Mouse (Mus musculus): ENCODE results near the gene Fam173b. TPM values are rescaled to one million over a fixed set of nuclear protein-coding genes. Genes with fewer than 3 reads are reported as not detected.
"Not testable (repeated sequence)": the region's sequence is repeated elsewhere in the genome, so short reads cannot be mapped to it uniquely, and the experiment has no call there.

Gene Fam173b
- polyA plus RNA-seq, 1 experiment from 2014 or later = 9.7 TPM

GRCm38 (mm10) chr15:31570959-31571358 lies 30.7 kb upstream of the Fam173b start:
- WGBS = 90% methylated on average over 8 of the region's 8 CpGs
- Histone ChIP-seq H3K27ac (replicated peaks) (no peak overlapping the region), H3K4me3 (no peak overlapping the region), H3K4me2 (no peak overlapping the region), H3K27me3 (no peaks in the 10 kb centered on the region), H3K9me3 (no peaks in the 10 kb centered on the region), H3K9ac (no peak overlapping the region), H3K4me1 (replicated peaks) (no peaks in the 10 kb centered on the region; the same call in 1 of the 2 replicates), H3K36me3 (no peaks in the 10 kb centered on the region)
- ATAC-seq (ENCODE audit: low FRiP score, low read depth) = no peak

GRCm38 (mm10) chr15:31571906-31572722 lies 29.5 kb upstream of the Fam173b start:
- Histone ChIP-seq H3K4me3 (no peak overlapping the region), H3K27ac (replicated peaks) (no peak overlapping the region), H3K4me1 (replicated peaks) (no peaks in the 10 kb centered on the region; the same call in 1 of the 2 replicates), H3K4me2 (no peak overlapping the region), H3K36me3 (no peaks in the 10 kb centered on the region), H3K9ac (no peak overlapping the region), H3K27me3 (no peaks in the 10 kb centered on the region), H3K9me3 (no peaks in the 10 kb centered on the region)
- ATAC-seq (ENCODE audit: low FRiP score, low read depth) = no peak
- WGBS = 84% methylated on average over 16 of the region's 16 CpGs

GRCm38 (mm10) chr15:31573287-31573686 lies 28.4 kb upstream of the Fam173b start:
- H3K4me1 ChIP-seq (replicated peaks) = no peaks in the 10 kb centered on the region; the same call in 1 of the 2 replicates
- H3K9ac ChIP-seq = no peak overlapping the region
- no peaks in the 10 kb centered on the region for H3K36me3 ChIP-seq
- H3K9me3 ChIP-seq = no peaks in the 10 kb centered on the region
- no peak overlapping the region for H3K4me3 ChIP-seq
- no peak overlapping the region for H3K4me2 ChIP-seq
- no peak overlapping the region for H3K27ac ChIP-seq (replicated peaks)
- no peaks in the 10 kb centered on the region for H3K27me3 ChIP-seq
- 90% methylated on average over 4 of the region's 4 CpGs for WGBS
- no peak for ATAC-seq (ENCODE audit: low FRiP score, low read depth)

- H3K4me1 ChIP-seq (replicated peaks) = no peaks in the 10 kb centered on the region; the same call in 1 of the 2 replicates
- no peaks in the 10 kb centered on the region for H3K36me3 ChIP-seq
- no peak overlapping the region for H3K4me3 ChIP-seq
- no peaks in the 10 kb centered on the region for H3K27me3 ChIP-seq
- no peaks in the 10 kb centered on the region for H3K9me3 ChIP-seq
- no peak overlapping the region for H3K27ac ChIP-seq (replicated peaks)
- H3K4me2 ChIP-seq = no peak overlapping the region
- no peak overlapping the region for H3K9ac ChIP-seq
- no peak for ATAC-seq (ENCODE audit: low FRiP score, low read depth)
These were observed 28.0 kb upstream of the Fam173b start for GRCm38 (mm10) chr15:31573692-31574091.

GRCm38 (mm10) chr15:31576076-31576475 lies 25.6 kb upstream of the Fam173b start:
- no peaks in the 10 kb centered on the region for H3K9me3 ChIP-seq
- no peak for ATAC-seq (ENCODE audit: low FRiP score, low read depth)

GRCm38 (mm10) chr15:31581086-31581485 lies 20.6 kb upstream of the Fam173b start:
- 94% methylated on average over 2 of the region's 2 CpGs for WGBS

More at GRCm38 (mm10) chr15:31576076-31576475, 25.6 kb upstream of the Fam173b start:
- WGBS = 68% methylated on average over 5 of the region's 5 CpGs
- Histone ChIP-seq H3K4me1 (replicated peaks) (no peaks in the 10 kb centered on the region), H3K36me3 (no peaks in the 10 kb centered on the region), H3K4me2 (no peak overlapping the region), H3K4me3 (no peak overlapping the region), H3K27ac (replicated peaks) (no peak overlapping the region), H3K9ac (no peak overlapping the region), H3K27me3 (no peaks in the 10 kb centered on the region)

GRCm38 (mm10) chr15:31583304-31584085 lies 18.2 kb upstream of the Fam173b start:
- Histone ChIP-seq H3K27me3 (no peaks in the 10 kb centered on the region), H3K27ac (replicated peaks) (no peak overlapping the region), H3K9me3 (no peaks in the 10 kb centered on the region), H3K4me2 (no peak overlapping the region), H3K36me3 (no peaks in the 10 kb centered on the region), H3K4me1 (replicated peaks) (no peaks in the 10 kb centered on the region), H3K4me3 (no peak overlapping the region), H3K9ac (no peak overlapping the region)
- 93% methylated on average over 13 of the region's 13 CpGs for WGBS
- no peak for ATAC-seq (ENCODE audit: low FRiP score, low read depth)

More at GRCm38 (mm10) chr15:31581086-31581485, 20.6 kb upstream of the Fam173b start:
- not testable (repeated sequence) for H3K9me3 ChIP-seq; H3K4me3 ChIP-seq; H3K27me3 ChIP-seq; H3K36me3 ChIP-seq; H3K27ac ChIP-seq (replicated peaks); H3K4me1 ChIP-seq (replicated peaks); H3K9ac ChIP-seq; H3K4me2 ChIP-seq; ATAC-seq (ENCODE audit: low FRiP score, low read depth)

- peaks cover 10% of the 10 kb centered on the region for H3K36me3 ChIP-seq
- 89% methylated on average over 7 of the region's 7 CpGs for WGBS
- no peak overlapping the region for H3K4me2 ChIP-seq
- no peak overlapping the region for H3K9ac ChIP-seq
- no peak for ATAC-seq (ENCODE audit: low FRiP score, low read depth)
- H3K27ac ChIP-seq (replicated peaks) = no peak overlapping the region
- H3K4me3 ChIP-seq = no peak overlapping the region
- no peaks in the 10 kb centered on the region for H3K4me1 ChIP-seq (replicated peaks)
- H3K9me3 ChIP-seq = no peaks in the 10 kb centered on the region
- no peaks in the 10 kb centered on the region for H3K27me3 ChIP-seq
These were observed 16.4 kb upstream of the Fam173b start for GRCm38 (mm10) chr15:31585238-31585637.

GRCm38 (mm10) chr15:31586088-31586487 lies 15.6 kb upstream of the Fam173b start:
- no peak overlapping the region for H3K4me3 ChIP-seq
- H3K9me3 ChIP-seq = no peaks in the 10 kb centered on the region
- ATAC-seq (ENCODE audit: low FRiP score, low read depth) = no peak
- 84% methylated on average over 5 of the region's 5 CpGs for WGBS
- H3K4me1 ChIP-seq (replicated peaks) = no peaks in the 10 kb centered on the region
- no peaks in the 10 kb centered on the region for H3K27me3 ChIP-seq
- no peak overlapping the region for H3K27ac ChIP-seq (replicated peaks)
- no peak overlapping the region for H3K9ac ChIP-seq
- no peak overlapping the region for H3K4me2 ChIP-seq
- peaks cover 18% of the 10 kb centered on the region for H3K36me3 ChIP-seq

- peak; percentile 49 for ATAC-seq (ENCODE audit: low FRiP score, low read depth)
- 5% methylated on average over 4 of the region's 4 CpGs for WGBS
These were observed 15.1 kb upstream of the Fam173b start for GRCm38 (mm10) chr15:31586519-31586918.

GRCm38 (mm10) chr15:31587789-31588188 lies 13.9 kb upstream of the Fam173b start:
- H3K36me3 ChIP-seq = peaks cover 35% of the 10 kb centered on the region
- no peak overlapping the region for H3K9ac ChIP-seq
- H3K27ac ChIP-seq (replicated peaks) = no peak overlapping the region
- H3K4me1 ChIP-seq (replicated peaks) = no peaks in the 10 kb centered on the region
- 71% methylated on average over 2 of the region's 2 CpGs for WGBS
- H3K4me2 ChIP-seq = no peak overlapping the region
- no peaks in the 10 kb centered on the region for H3K27me3 ChIP-seq
- ATAC-seq (ENCODE audit: low FRiP score, low read depth) = no peak
- no peak overlapping the region for H3K4me3 ChIP-seq
- H3K9me3 ChIP-seq = no peaks in the 10 kb centered on the region

More at GRCm38 (mm10) chr15:31586519-31586918, 15.1 kb upstream of the Fam173b start:
- Histone ChIP-seq H3K27me3 (no peaks in the 10 kb centered on the region), H3K9ac (no peak overlapping the region), H3K4me2 (no peak overlapping the region), H3K27ac (replicated peaks) (no peak overlapping the region), H3K4me1 (replicated peaks) (no peaks in the 10 kb centered on the region), H3K36me3 (peaks cover 23% of the 10 kb centered on the region), H3K4me3 (no peak overlapping the region), H3K9me3 (no peaks in the 10 kb centered on the region)

GRCm38 (mm10) chr15:31588989-31589640 lies 12.5 kb upstream of the Fam173b start:
- no peaks in the 10 kb centered on the region for H3K27me3 ChIP-seq
- no peak overlapping the region for H3K4me2 ChIP-seq
- H3K9ac ChIP-seq = no peak overlapping the region
- no peaks in the 10 kb centered on the region for H3K4me1 ChIP-seq (replicated peaks)
- no peaks in the 10 kb centered on the region for H3K9me3 ChIP-seq
- 64% methylated on average over 8 of the region's 8 CpGs for WGBS
- ATAC-seq (ENCODE audit: low FRiP score, low read depth) = no peak
- H3K27ac ChIP-seq (replicated peaks) = no peak overlapping the region
- H3K36me3 ChIP-seq = peaks cover 49% of the 10 kb centered on the region
- no peak overlapping the region for H3K4me3 ChIP-seq

All from hindbrain, embryonic 15.5 days (tissue).